Mouse (Mus musculus) thymus, adult 2 months (tissue): ENCODE results near the gene Abca17.

ENCODE experiments used
- CTCF ChIP-seq: fragments of 200-500 bp; IDR thresholded peaks from 2 replicates; pipeline ENCODE4 v1.5.1; 2012; ENCODE audit warnings: mild to moderate bottlenecking, control low read depth, low read length, moderate library complexity, borderline replicate concordance; ENCODE audit not compliant: control insufficient read depth, poor library complexity, insufficient read depth; ENCODE audit errors: extremely low read depth
- POLR2A ChIP-seq: fragments of 200-500 bp; IDR thresholded peaks from 2 replicates; pipeline ENCODE4 v1.6.1; 2012; ENCODE audit warnings: mild to moderate bottlenecking, low read length, control low read depth, moderate library complexity; ENCODE audit not compliant: control insufficient read depth, poor library complexity, insufficient read depth; ENCODE audit errors: extremely low read depth

GRCm38 (mm10) chr17:24285680-24286079 lies 65.2 kb downstream of the Abca17 start:
- TF ChIP-seq POLR2A (no peak), CTCF (no peak)
